Mouse (Mus musculus): ENCODE data around the gene Aspa. TPM values are rescaled to one million over a fixed set of nuclear protein-coding genes. Genes with fewer than 3 reads are reported as not detected.

The Aspa gene
- not detected in 2 replicates for polyA plus RNA-seq (2012)

GRCm38 (mm10) chr11:73329442-73329841 lies at the start of gene Aspa, which contains the start of the genes Gm49340 and Spata22:
TSS of gene Aspa (minus strand) at chr11:73329596.
TSS of gene Gm49340 (plus strand) at chr11:73329741.
TSS of gene Spata22 (plus strand) at chr11:73329741.
- no peak for TF ChIP-seq GATA1 (IDR thresholded peaks at IDR 0.05; ENCODE audit: low read length)

- no peak for TF ChIP-seq GATA1 (IDR thresholded peaks at IDR 0.05; ENCODE audit: low read length)
Measured at GRCm38 (mm10) chr11:73370946-73371345, 41.5 kb upstream of the Aspa start, which contains the start of gene Olfr376. TSS of gene Olfr376 (plus strand) at chr11:73371246.

GRCm38 (mm10) chr11:73350483-73350882 lies 21.1 kb upstream of the Aspa start, which contains the start of gene Olfr20:
TSS of gene Olfr20 (plus strand) at chr11:73350783.
- no peak for TF ChIP-seq GATA1 (IDR thresholded peaks at IDR 0.05; ENCODE audit: low read length)

- TF ChIP-seq GATA1 (IDR thresholded peaks at IDR 0.05; ENCODE audit: low read length), result no peak
Measured at GRCm38 (mm10) chr11:73336919-73337318, 7.5 kb upstream of the Aspa start.

- no peak for TF ChIP-seq GATA1 (IDR thresholded peaks at IDR 0.05; ENCODE audit: low read length)
Measured at GRCm38 (mm10) chr11:73333357-73333756, 4.0 kb upstream of the Aspa start.

- no peak for TF ChIP-seq GATA1 (IDR thresholded peaks at IDR 0.05; ENCODE audit: low read length)
Measured at GRCm38 (mm10) chr11:73327361-73327760, 2.0 kb downstream of the Aspa start.

GRCm38 (mm10) chr11:73326485-73326886 lies 2.9 kb downstream of the Aspa start:
- no peak for TF ChIP-seq GATA1 (IDR thresholded peaks at IDR 0.05; ENCODE audit: low read length)

- TF ChIP-seq GATA1 (IDR thresholded peaks at IDR 0.05; ENCODE audit: low read length), result no peak
Measured at GRCm38 (mm10) chr11:73323906-73324830, 5.2 kb downstream of the Aspa start.

- no peak for TF ChIP-seq GATA1 (IDR thresholded peaks at IDR 0.05; ENCODE audit: low read length)
Measured at GRCm38 (mm10) chr11:73315961-73316360, 13.4 kb downstream of the Aspa start.

- no peak for TF ChIP-seq GATA1 (IDR thresholded peaks at IDR 0.05; ENCODE audit: low read length)
Measured at GRCm38 (mm10) chr11:73303123-73303522, 26.3 kb downstream of the Aspa start.

GRCm38 (mm10) chr11:73289621-73290020 lies 39.8 kb downstream of the Aspa start:
- no peak for TF ChIP-seq GATA1 (IDR thresholded peaks at IDR 0.05; ENCODE audit: low read length)

GRCm38 (mm10) chr11:73284351-73284750 lies 45.0 kb downstream of the Aspa start:
- no peak for TF ChIP-seq GATA1 (IDR thresholded peaks at IDR 0.05; ENCODE audit: low read length)

GRCm38 (mm10) chr11:73283926-73284325 lies 45.5 kb downstream of the Aspa start:
- no peak for TF ChIP-seq GATA1 (IDR thresholded peaks at IDR 0.05; ENCODE audit: low read length)

GRCm38 (mm10) chr11:73283369-73283768 lies 46.0 kb downstream of the Aspa start:
- no peak for TF ChIP-seq GATA1 (IDR thresholded peaks at IDR 0.05; ENCODE audit: low read length)

GRCm38 (mm10) chr11:73281528-73282027 lies 47.8 kb downstream of the Aspa start:
- TF ChIP-seq GATA1 (IDR thresholded peaks at IDR 0.05; ENCODE audit: low read length), result no peak

- no peak for TF ChIP-seq GATA1 (IDR thresholded peaks at IDR 0.05; ENCODE audit: low read length)
Measured at GRCm38 (mm10) chr11:73280710-73281109, 48.7 kb downstream of the Aspa start.

Data from G1E-ER4 (cell line).